Mouse (Mus musculus): ENCODE measurements at regions not wholly inside any gene's neighbourhood (a gene's known extent, or its start where the extent isn't known, plus 50 kb on each side); places are given as distances from the start of the nearest gene placed in this dataset.
A peak's percentile ranks its signal among the peaks of the same experiment; 100 is the strongest.

DNA sequence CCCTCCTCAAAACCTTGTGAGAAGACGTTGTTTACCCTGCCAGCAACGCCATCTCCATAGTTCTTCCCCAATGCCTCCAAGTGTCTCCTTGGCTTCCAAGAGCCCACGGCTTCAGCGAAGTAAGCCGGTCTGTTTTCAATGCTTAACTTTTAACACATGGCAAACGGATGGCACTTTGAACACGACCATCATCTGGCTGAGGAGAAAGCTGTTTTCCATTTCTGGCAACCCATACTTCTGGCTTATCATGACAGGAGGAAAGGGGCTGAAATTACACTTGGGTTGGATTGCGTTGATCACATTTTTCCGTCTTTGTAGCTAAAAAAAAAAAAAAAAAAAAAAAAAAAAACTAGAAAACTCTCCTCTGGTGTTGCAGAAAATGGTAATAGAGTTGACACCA is 410.2 kb upstream of the Jarid2 start:
- intact Hi-C loops (cut with DNase I): no loop called here
- no peak for DNase-seq

DNA sequence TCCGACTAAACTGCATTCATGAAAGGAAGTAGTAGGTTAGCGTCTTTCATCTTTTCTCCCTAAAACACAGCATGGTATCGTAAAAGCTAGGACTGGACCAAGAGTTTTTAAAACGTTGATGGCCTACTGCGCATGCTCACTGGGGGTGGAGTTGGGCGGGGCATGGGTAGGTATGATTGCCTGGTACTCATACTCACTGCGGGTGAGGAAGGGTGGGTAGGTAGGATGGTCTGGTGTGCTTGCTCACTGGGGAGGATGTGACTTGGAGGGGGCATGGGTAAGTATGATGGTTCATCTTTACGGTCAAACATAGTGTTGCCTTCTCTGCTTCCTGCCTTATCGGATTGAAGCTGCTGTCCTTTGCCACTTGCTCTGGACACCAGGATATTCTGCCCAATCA is 409.8 kb upstream of the Jarid2 start:
- DNase-seq: no peak
- intact Hi-C loops (cut with DNase I): no loop called here

DNA sequence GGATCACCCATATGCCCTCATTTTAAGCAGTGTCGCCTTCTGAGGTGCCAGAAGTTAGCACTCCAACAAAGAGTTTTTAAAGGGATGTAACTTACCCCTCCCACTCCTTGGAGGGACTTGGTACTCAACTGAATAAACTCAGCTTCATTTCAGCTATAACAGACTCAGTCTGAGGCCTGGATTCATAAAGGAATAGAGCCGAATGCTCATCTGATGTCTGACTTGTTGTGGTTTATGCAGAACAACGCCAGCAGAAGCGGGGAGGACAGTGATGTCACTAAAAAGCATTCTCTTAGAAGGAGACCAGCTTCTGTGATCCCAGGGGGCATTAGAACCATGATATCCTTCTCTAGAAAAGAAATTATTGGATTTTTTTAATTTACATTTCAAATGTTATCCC is 409.0 kb upstream of the Jarid2 start:
- intact Hi-C loops (cut with DNase I): no loop called here
- DNase-seq: no peak

DNA sequence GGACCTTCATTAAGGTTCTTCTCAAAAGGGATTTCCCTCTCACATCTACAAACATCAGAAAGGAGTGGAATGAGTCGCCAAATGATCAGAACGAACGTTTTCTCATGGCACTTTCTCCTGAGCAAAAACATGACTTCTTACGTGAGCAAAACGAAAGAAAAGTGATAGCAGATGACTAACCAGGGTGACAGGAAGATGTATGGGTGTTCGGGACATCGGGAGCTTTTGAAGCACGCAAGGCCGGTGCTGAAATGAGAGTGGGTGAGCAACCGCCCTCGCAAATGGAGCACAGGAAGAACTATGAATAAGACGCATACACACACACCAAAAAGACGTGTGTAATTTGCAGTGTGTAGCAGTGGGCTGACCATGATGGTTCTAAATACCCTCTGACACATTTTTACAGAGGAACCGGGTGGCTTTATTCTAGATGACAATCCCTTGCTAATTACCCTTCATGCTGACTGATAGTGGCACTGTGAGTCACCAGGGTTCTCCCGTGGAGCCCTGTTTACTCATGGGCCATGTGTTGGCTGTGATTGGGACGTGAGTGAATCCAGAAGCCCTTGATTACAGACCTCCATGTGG is 408.2 kb upstream of the Jarid2 start:
- no peak for DNase-seq
- intact Hi-C loops (cut with DNase I): no loop called here

DNA sequence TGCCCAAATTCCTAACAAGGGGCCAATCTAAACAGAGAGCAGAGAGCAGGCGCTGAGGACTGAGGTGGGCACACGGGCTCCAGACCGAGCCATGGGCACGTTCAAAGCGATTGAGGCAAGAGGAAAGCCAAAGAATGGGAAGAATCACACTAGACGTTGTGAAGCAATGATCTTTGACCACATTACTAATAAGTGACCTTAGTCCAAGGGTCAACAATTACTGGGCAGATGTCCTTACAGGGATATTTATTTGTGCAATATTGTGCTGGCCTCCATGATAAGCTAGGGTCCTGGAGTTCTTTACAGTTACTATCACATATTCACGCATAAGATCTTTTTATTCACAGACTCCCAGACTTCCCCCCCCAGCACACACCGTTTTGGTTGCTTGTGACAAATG is 400.9 kb upstream of the Jarid2 start:
- intact Hi-C loops (cut with DNase I): no loop called here
- DNase-seq: no peak

DNA sequence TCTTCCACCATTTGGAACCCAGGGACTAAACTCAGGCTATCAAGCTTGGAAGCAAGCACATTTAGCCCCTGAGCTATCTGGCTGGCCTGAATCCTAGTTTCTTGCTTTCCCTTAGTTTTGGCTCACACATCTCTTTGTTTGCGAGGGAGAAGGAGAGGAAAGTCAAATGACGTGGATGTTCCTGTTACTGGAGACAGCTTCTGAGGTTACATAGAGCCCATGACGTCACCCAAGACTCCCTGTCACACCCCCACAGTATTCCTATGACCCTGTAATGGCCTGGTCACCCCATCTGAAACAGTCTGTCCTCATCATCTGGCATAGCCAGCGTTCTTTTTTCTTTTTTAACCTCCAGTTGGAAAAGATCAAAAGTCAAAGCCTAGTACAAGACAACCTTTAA is 400.1 kb upstream of the Jarid2 start:
- intact Hi-C loops (cut with DNase I): no loop called here
- no peak for DNase-seq

DNA sequence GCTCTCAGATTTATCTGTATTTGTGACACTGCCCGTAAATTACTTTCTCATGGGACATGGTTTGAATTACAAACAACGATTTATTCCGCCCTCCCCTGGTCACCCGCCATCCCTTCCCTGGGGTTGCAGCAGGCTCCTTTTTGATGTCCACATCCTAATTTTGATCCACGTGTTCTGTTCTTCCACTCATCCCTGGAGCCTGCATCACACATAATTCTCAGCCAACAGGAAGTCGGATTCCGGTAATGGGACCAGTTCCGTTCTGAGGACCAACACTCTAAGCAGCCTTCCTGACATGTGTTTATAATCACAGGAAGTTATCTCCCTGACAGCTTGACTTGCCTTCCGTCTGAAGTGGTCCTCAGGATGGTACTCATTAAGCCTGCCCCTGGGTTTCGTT is 399.6 kb upstream of the Jarid2 start:
- no peak for DNase-seq
- intact Hi-C loops (cut with DNase I): no loop called here

DNA sequence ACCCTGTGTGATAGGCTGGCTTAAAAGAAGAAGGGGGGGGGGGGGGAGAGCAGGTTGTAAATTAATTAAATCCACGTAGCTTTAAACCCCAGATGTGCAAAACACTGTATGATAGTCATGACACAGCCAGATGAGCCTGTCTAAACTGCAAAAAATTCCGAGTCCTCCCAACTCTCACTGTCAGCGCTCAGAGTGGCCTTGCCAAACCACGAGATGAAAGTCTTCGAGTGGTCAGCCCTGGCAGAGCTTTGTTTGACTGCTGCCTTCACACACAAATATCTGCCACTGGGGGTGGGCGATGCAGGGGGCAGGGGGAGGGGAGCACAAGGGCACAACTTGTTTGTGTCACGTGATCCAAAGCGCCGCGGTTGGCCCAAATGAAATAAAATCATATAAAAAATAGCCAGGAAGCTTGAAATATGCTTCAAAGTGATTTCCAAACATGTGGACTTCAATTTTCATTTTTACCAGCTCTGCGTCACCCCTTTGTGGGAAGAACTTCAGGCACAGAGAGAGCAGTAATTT is 396.5 kb upstream of the Jarid2 start:
- intact Hi-C loops (cut with DNase I): no loop called here
- no peak for DNase-seq

DNA sequence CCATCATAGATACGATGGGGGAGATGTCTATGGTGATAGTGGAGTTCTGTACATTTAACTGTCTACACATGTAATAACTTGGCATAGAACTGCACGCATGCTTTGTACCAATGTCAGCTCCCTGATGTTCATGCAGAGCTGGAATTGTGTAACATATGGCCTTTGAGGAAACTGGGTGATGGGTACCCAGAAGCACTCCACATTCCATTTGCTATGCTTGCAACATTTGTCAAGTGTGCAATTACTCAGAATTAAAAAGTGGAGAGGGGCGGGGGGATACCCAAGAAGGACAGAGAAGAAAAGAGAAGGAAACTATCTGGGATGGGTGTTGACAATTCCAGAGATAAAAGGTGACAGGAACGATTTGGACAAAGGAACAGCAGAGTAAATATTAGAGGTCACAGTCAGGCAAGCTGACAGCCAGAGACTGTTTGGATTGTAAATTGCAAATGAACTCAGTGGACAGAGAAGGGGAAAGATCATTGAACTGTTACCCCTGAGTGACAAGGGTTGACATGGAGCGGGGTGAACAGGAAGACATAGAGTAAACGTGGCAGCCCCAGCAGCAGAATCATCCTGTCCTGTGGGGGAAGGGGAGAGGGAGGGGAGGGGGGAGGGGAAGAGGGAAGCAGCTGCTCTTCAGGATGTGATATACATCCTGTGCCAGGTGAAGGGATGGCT is 390.1 kb upstream of the Jarid2 start:
- no peak for DNase-seq
- intact Hi-C loops (cut with DNase I): no loop called here

DNA sequence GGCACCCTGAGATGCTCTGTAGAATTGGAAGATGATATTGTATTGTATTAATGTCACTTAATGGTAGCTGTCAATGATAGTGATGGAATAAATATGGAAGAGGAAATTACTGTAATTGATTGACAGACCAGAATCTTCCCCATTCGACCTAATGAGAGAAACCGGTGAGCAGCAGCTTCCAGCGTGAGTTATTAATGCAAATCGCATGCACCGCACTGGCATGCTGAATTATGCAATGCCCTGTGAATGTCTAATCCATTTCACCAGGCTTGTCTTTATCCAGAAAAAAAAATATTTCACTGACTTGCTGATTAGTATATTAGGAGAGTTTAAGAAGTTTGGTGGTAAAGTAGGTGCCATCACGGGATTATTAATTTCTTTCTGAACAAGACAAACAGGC is 384.2 kb upstream of the Jarid2 start:
- DNase-seq: no peak
- intact Hi-C loops (cut with DNase I): no loop called here

DNA sequence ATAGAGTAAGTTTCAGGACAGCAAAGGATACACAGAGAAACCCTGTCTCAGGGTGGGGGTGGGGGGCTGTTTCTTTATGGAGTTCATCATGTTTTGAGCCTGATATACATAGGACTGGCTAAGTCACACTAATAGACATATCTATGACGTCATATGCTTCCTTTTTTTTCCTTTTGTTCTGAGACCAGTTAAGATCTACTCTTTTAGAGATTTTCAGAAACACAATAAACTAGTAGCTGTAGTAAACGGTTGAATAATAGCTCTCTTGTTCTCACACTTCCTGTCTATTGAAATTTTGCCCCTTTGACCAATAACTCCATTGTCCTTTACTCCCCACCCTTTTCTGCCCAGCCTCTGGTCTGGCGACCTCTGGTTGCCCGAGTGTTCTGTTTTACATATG is 382.6 kb upstream of the Jarid2 start:
- DNase-seq: no peak
- intact Hi-C loops (cut with DNase I): no loop called here

DNA sequence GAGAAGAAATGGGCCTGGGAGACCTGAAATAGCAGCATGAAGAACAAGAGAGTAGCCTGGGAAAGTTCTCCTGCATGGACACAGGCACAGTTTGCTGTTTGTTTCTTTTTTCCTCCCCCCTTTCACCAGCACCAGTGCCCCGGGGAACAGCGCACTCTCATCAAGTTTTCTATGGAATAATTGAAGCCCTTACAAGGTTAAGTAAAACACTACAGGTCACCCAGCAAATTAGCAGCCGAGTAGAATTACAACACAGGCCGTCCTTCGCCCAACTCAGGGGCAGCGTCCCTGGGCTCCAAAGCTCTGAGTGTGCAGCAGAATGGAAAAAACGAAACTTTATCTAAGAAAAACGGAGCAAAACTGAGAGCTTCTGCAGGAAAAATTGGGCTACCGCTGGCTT is 381.6 kb upstream of the Jarid2 start:
- intact Hi-C loops (cut with DNase I): no loop called here
- DNase-seq: no peak

DNA sequence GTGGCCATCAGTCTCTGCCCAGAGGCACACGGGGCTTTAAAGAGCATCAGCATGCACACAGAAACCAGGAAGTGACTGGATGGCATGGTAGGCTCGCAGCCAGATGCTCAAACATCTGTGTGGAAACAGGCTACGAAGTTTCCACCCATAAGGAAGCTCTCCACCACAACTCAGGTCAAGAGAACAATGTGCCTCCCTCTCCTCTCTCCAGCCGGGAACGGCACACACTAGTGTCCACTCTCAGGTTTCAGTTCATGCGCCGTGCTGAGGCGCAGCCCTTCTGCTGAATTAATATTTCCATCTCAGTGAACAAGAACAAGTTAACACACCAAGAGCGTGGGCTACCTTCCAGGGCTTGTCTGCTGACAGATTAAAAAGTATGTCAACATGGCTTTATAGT is 375.4 kb upstream of the Jarid2 start:
- intact Hi-C loops (cut with DNase I): no loop called here

DNA sequence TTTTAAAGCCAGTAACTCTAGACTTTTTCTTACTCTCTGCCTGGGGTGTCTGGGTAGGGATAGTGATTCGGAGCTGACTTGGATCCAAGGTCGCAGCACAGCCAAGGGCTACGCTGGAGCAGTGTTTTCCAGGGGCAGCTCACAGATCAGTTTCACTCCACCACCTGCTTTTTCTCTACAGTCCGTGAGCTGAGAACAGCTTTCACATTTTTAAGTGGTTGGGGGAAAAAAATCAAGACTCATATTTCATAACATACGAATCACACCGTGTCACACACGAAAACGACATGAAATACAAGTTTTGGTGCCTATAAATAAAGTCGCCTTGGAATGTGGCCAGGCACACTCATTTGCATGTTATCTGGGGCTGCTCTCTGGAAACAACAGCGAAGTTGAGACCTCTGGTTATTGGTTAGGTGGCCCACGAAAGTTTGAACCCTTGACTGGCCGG is 373.5 kb upstream of the Jarid2 start:
- DNase-seq: no peak
- intact Hi-C loops (cut with DNase I): no loop called here

More for the DNA sequence above, 375.4 kb upstream of the Jarid2 start:
- DNase-seq: peak; percentile 69

DNA sequence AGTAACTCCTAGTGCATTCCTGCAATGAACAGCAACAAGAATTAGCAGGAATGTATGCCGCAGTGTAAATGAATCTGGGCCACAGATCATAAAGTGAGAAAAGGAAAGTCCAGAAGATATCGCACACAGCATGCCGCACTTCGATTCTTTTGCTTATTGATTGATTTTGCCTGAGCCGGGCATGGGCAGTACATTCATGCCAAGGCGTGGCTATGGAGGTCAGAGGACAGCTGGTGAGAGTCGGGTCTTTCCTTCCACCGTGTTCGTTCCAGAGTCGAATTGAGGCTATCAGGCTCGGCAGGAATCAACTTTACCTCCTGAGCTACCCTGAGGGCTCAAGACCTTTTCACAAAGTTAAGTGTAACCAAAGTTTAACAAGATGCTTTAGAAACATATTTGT is 372.3 kb upstream of the Jarid2 start:
- intact Hi-C loops (cut with DNase I): no loop called here
- no peak for DNase-seq

DNA sequence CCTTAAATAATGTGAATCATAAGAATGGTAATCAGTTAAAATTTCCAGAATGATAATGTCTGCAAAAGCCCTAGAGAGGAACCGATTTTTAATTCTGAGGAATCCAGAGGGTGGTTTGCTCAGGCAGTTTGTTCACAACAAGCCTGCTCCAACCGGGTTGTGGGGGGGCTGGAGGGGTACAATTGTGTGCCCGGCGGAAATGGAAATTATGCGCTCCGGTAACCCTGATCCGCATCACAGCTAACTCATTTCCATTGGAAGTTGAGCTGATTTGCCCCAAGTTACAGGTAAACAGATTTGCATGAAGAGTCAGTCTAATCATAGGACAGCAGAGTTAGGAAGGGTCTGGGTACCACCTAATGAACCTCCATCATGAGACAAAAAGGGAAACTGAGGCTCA is 369.9 kb upstream of the Jarid2 start:
- intact Hi-C loops (cut with DNase I): no loop called here
- DNase-seq: no peak

DNA sequence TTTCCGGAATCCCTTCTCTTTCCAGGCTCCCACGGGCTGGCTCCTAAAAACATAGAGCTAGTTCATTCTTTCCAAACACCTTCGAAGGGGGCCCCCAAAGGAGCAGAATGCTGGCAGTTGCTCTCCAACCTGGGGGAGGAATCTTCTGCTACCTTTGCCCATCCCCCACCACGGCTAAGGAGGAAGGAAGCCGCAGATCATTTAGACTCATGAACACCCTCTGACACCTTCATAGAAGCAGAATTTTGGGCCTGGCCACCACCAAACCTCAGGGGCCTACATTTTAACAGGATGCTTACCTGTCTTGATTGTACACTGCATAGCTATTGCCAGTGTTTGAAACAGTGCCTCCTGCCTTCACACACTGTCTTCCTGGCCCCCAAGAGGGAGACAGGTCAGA is 369.3 kb upstream of the Jarid2 start:
- DNase-seq: no peak
- intact Hi-C loops (cut with DNase I): no loop called here

DNA sequence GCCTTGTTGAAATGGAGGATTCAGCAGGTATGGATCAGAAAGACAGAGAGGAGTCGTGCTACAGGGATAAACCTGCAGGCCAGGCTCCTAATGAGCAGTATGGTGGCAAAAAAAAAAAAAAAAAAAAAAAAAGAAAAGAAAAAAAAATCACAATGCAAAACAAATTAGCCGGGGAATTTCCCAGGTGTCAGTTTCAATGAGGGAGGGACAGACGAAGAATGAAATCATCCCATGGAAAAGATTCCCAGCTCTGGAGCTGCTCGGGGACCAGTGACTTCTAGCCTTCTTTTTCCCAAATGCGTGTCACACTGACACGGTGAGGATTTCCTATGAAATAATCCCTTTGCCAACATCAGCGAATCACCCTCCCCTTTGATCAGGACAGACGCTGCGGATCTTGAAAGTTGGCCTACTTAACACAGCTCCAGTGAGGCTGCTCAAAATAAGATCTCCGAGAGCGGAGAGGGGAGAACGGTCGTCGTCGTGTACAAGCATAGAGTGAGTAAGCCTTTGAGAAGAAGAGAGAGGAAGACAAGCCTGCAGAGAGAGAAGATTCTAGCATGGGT is 368.5 kb upstream of the Jarid2 start:
- intact Hi-C loops (cut with DNase I): no loop called here

DNA sequence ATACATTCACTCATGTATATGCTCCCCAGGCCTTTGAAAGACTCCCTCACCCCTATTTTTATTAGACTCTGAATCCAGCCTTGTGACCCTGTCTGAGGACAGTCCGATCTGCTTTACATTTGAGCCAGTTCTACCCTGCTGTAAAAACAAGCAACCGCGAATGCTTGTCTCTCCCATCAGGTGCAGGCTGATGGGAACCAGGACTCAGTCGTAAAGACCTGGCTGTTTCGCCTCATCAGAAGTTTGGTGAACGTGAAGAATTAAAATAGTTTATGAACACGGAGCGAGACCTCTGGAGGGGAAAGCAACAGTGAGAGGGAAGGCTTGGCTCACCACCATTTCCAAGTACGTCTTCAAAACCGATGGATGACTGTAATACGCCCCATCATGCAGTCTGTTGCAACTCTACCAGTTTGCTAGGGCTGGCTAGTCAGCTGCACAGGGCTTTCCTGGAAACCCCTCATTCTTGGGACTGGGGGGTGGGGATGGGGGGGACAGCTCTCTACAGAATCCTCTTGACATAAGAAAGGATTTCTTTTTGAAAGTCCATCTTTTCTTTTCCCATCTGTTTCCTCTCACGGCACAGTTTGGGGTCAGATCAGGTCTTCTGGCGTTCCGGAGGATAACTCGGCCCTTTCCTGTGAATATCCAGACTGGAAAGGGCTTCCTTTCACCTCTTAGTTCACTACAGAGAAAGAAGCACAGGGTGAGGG is 366.8 kb upstream of the Jarid2 start:
- intact Hi-C loops (cut with DNase I): no loop called here
- no peak for DNase-seq

More for the DNA sequence above, 368.5 kb upstream of the Jarid2 start:
- DNase-seq: no peak

DNA sequence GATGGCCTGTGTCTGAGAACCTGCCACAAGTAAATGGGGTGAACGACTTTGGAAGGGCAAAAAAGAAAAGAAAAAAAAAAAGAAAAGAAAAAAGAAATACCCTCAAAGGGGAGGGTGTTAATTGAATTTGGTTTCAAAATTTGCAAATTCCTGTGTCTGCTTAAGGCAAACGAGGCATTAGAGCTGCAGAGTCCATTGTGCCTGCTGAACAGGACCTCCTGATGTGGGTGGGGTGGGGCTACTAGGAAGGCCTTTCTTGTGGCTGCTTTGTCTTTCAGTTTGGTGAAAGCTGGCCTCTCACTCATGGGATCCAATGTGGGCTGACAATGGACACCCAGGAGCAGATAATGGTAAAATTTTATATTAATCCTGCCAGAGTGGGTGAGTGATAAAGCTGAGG is 366.3 kb upstream of the Jarid2 start:
- no peak for DNase-seq

DNA sequence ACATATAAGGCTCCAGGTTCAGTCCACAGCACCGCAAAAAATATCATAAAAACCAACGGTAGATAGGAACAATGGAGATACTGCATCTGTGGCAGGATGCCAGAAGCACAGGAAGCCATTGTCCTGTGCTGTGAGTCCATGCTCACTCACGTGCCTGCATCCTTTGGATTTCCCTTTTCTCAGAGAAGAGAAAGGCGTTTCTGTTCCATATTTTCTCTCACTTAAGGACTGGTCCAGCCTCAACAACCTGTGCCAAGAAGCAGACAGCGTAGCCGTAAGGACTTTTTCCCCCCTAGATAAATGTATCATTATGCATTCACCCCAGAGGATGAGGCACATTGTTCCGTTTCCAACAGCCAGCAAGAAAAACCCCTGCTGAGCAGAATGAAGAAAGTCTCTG is 360.0 kb upstream of the Jarid2 start:
- intact Hi-C loops (cut with DNase I): no loop called here
- no peak for DNase-seq

More for the DNA sequence above, 366.3 kb upstream of the Jarid2 start:
- intact Hi-C loops (cut with DNase I): no loop called here

All from left cerebral cortex, postnatal 4 days (tissue).